Mouse (Mus musculus) kidney, adult 2 months (tissue): ENCODE measurements around the gene Vwf.

Source experiments
- CTCF ChIP-seq: fragments of 200-500 bp; conservative IDR thresholded peaks from 2 replicates; pipeline ENCODE4 v1.5.1; 2011; ENCODE audit warnings: low read depth, mild to moderate bottlenecking, control low read depth, low read length, moderate library complexity, mixed read lengths; ENCODE audit not compliant: insufficient read depth, insufficient read length
- POLR2A ChIP-seq: fragments of 200-500 bp; IDR thresholded peaks from one replicate; pipeline ENCODE4 v1.6.1; 2011; ENCODE audit warnings: low read depth, low read length, control low read depth

DNA sequence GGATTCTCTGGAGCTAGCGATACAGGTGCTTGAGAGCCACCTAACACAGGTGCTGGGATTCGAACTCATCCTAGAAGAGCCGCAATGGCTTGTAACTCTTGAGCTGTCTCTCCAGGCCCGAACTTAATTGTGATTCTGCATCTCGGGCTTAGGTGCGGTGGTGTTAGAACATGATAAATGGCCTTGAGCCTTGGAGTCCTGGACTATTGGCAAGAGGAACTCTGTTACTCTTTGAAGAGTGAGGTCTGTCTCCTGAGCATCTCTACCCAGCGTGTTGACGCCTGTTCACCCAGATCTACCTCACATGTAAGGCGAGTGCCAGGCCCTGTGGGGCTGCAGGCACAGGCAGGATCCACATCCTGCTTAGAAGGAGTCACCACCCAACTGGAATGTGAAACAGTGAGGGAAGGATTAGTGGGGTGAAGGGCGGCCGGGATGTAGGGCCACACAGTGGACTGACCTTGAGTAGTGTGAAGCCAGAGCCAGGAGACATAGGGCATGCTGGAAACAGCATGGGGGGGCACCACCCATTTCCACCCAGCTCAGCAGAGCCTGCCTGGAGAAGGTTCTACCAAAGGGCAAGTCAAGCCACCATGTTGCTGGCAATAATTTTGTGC lies 43.3 kb upstream of the Vwf start:
- TF ChIP-seq POLR2A (no peak), CTCF (no peak)
